Comparison of ENCODE assay signal across 18 mouse cellular contexts in genomic region chr4:42868193-42868592, GRCm38 (mm10). TPM values are rescaled to one million over a fixed set of nuclear protein-coding genes. Genes with fewer than 3 reads are reported as not detected.
"Had no signal": no experiment of that assay in that cellular context is flagged by ENCODE, and none has a peak within 500 bp of the region (broad histone marks: within the 10 kb centered on the region; RNA-seq: fewer than 3 reads in every experiment).

No protein-coding gene starts in this region.

- H3K36me3 ChIP-seq: limb, embryonic 13.5 days; midbrain, embryonic 12.5 days; neural tube, embryonic 13.5 days had no signal

- H3K4me2 ChIP-seq: limb, embryonic 13.5 days; midbrain, embryonic 12.5 days; neural tube, embryonic 13.5 days had no signal

- H3K9ac ChIP-seq: limb, embryonic 13.5 days; midbrain, embryonic 12.5 days; neural tube, embryonic 13.5 days had no signal

- H3K4me3 ChIP-seq: limb, embryonic 13.5 days; midbrain, embryonic 12.5 days; neural tube, embryonic 13.5 days had no signal

- DNase-seq: kidney, adult 8-10 months; kidney, postnatal 25 days; layer of hippocampus, adult 9-11 months; layer of hippocampus, postnatal 36 days; left cerebral cortex, postnatal 4 days; lung, adult 18-20 months; retina, postnatal 1 day; right cerebral cortex, postnatal 14 days; thymus, postnatal 36 days had no signal

- H3K4me1 ChIP-seq: limb, embryonic 13.5 days; midbrain, embryonic 12.5 days; neural tube, embryonic 13.5 days had no signal

- H3K27me3 ChIP-seq: limb, embryonic 13.5 days; midbrain, embryonic 12.5 days; neural tube, embryonic 13.5 days had no signal

- ATAC-seq: midbrain, embryonic 16.5 days had no signal

- H3K9me3 ChIP-seq: limb, embryonic 13.5 days; midbrain, embryonic 12.5 days; neural tube, embryonic 13.5 days had no signal

- H3K27ac ChIP-seq: limb, embryonic 13.5 days; midbrain, embryonic 12.5 days; neural tube, embryonic 13.5 days had no signal

RNA-seq across cellular contexts. Expression of gene Fam205c, which starts 5.8 kb away (rescaled TPM):
- total RNA-seq: megakaryocyte-erythroid progenitor cell, adult 5-6 weeks had no signal
- polyA plus RNA-seq: limb, embryonic 13.5 days; lung, embryonic 16.5 days; spleen, adult 2 months had no signal

RNA-seq across cellular contexts. Expression of gene Gm12394, which starts 11.6 kb away (rescaled TPM):
- total RNA-seq: megakaryocyte-erythroid progenitor cell, adult 5-6 weeks had no signal
- polyA plus RNA-seq: spleen, adult 2 months had no signal

RNA-seq across cellular contexts. Expression of gene Fam205a1, which starts 14.5 kb away (rescaled TPM):
- polyA plus RNA-seq: kidney, embryonic 16.5 days; limb, embryonic 13.5 days; spleen, adult 2 months; thymus, postnatal 0 days had no signal

RNA-seq across cellular contexts. Expression of gene Phf24, which starts 48.3 kb away (rescaled TPM):
- total RNA-seq: megakaryocyte-erythroid progenitor cell, adult 5-6 weeks had no signal
